Mouse (Mus musculus): ENCODE results near the gene Rtn3.

DNA sequence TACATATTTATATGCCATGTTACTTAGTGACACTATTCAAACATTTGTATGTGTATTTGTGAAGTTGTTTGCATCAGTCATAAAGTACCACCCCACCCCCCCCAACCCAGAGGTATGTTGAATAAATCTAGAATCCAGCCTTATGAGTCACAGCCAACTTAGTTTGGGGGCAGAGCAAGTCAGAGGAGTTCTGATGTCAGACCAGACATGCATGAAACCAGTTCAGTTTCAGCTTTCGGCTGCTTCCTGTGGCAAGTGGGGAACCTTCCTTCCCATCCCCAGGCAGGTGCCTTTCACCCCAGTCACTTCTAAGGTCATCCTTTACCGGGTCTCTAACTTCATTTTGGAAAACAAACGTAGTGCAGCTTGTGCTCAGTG is 57.7 kb downstream of the Rtn3 start:
- TF ChIP-seq CTCF (IDR thresholded peaks at IDR 0.05) (no peak), EP300 (IDR thresholded peaks at IDR 0.05) (no peak)

Measured in lung, postnatal 0 days (tissue).